Mouse (Mus musculus): Measurements from ENCODE around the gene Grid2.

GRCm38 (mm10) chr6:64648196-64648595 lies 1392.5 kb downstream of the Grid2 start:
- TF ChIP-seq CTCF (IDR thresholded peaks at IDR 0.05; ENCODE audit: low read depth) = no peak
- no peak for TF ChIP-seq EP300 (optimal IDR thresholded peaks at IDR 0.05)

Data from stomach, postnatal 0 days (tissue).